Mouse (Mus musculus) erythroblast, embryonic 14.5 days (primary cell): ENCODE data around the gene Frem3. TPM values are rescaled to one million over a fixed set of nuclear protein-coding genes. Genes with fewer than 3 reads are reported as not detected.

Source experiments
- H3K27me3 ChIP-seq: 2 replicates; pipeline ENCODE4 v1.6.1; 2012; ENCODE audit warnings: inconsistent platforms; ENCODE audit not compliant: control insufficient read depth
- H3K36me3 ChIP-seq: 2 replicates; pipeline ENCODE4 v1.6.1; 2012; ENCODE audit warnings: mild to moderate bottlenecking, inconsistent platforms; ENCODE audit not compliant: control insufficient read depth
- H3K4me1 ChIP-seq: 2 replicates; pipeline ENCODE4 v1.6.1; 2012; ENCODE audit warnings: inconsistent platforms; ENCODE audit not compliant: control insufficient read depth
- H3K4me3 ChIP-seq: replicated peaks from 2 replicates; pipeline ENCODE3; 2012; ENCODE audit warnings: moderate library complexity, mild to moderate bottlenecking, inconsistent platforms
- H3K9me3 ChIP-seq: 2 replicates; pipeline ENCODE4 v1.6.1; 2012; ENCODE audit warnings: low read length, inconsistent platforms, mixed read lengths; ENCODE audit not compliant: control insufficient read depth
- GATA1 ChIP-seq: IDR thresholded peaks from 2 replicates; pipeline ENCODE4 v1.6.1; 2012; ENCODE audit warnings: low read length, inconsistent platforms, mixed read lengths
- TAL1 ChIP-seq: IDR thresholded peaks from 3 replicates; pipeline ENCODE4 v1.6.1; 2012; ENCODE audit warnings: low read length, inconsistent platforms, mixed read lengths
- polyA plus RNA-seq: library from polyadenylated mRNA; stranded (reverse); fragments of >175 nt; gene quantifications from 2 replicates; pipeline ENCODE4 v1.2.3, GENCODE M21; 2012

The Frem3 gene
- polyA plus RNA-seq, 1 experiment = not detected

DNA sequence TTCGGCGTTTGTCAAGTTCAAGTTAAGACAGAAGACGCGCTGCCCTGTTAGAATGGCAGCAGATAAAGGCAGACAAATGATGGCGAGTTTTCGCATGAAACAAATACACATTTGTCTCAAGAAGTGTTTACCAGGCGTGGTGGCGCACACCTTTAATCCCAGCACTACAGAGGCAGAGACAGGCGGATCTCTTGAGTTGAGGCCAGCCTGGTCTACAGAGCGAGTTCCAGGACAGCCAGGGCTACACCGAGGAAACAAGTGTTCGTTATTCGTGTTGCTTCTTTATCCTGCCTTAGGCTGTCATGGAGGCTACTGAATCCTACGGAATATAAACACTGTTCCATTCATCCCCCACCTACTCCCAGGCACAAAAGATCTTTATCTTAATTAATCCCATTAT lies 129.1 kb downstream of the Frem3 start:
- H3K4me3 ChIP-seq = peak overlapping the region; percentile 71
- no peaks in the 10 kb centered on the region for H3K27me3 ChIP-seq
- peaks cover 2% of the 10 kb centered on the region; the same call in 1 of the 2 replicates for H3K9me3 ChIP-seq
- peaks cover 18% of the 10 kb centered on the region for H3K36me3 ChIP-seq
- no peak for TF ChIP-seq GATA1
- TF ChIP-seq TAL1 = no peak
- H3K4me1 ChIP-seq = peaks cover 22% of the 10 kb centered on the region

Other genes starting within 250 kb of the Frem3 start
- 36.1 and 38.2 TPM in 2 replicates for gene Gypa, start 117.3 kb upstream of the Frem3 start, polyA plus RNA-seq
- gene Smarca5, start 128.4 kb downstream of the Frem3 start, polyA plus RNA-seq = 0.96 and 1.3 TPM in 2 replicates